Mouse (Mus musculus) T-helper 1 cell (primary cell): ENCODE results near the gene Atg5.
"Not testable (repeated sequence)": the region's sequence is repeated elsewhere in the genome, so short reads cannot be mapped to it uniquely, and the experiment has no call there.

Experiments
- in situ Hi-C: fragments of 300-600 bp; cut with MboI, MseI; formaldehyde crosslinking; loops from one replicate; pipeline ENCODE4 v1.15.1; 2025; ENCODE audit warnings: high pct_unique_total_duplicates

Gene Atg5

DNA sequence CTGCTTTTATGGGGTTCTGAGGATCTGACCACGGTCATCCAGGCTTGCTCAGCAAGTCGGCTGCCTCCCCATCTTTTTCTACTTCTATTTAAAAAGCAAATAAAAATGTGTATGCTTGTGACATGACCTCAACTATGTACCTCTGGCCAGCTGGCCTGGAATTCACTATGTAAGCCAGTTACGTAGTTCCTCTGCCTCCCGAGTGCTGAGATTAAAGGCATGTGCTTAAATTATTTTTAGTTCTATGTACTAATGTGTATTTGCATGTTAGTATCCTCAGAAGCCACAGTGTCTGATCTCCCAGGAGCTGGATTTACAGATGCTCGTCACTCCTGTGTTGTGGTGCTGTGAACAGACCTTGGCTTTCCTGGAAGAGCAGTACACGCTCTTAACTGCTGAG, 41.1 kb downstream of the Atg5 start:
- in situ Hi-C loops: no loop called here

DNA sequence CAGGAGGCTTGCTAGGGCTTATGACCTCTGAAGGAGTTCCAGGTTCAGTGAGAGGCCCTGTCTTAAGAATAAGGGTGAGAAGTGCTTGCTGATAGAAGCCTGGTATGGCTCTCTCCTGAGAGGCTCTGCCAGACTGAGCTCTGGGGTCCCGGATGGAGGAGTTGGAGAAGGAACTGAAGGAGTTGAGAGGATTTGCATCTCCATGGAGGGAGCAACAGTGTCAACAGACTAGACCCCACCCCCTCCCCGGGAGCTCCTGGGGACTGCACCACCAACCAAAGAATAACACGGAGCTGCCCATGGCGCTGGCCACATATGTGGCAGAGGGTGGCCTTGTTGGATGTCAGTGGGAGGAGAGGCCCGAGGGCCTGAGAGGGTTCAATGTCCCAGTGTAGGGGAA, 47.1 kb downstream of the Atg5 start:
- in situ Hi-C loops: no loop called here

DNA sequence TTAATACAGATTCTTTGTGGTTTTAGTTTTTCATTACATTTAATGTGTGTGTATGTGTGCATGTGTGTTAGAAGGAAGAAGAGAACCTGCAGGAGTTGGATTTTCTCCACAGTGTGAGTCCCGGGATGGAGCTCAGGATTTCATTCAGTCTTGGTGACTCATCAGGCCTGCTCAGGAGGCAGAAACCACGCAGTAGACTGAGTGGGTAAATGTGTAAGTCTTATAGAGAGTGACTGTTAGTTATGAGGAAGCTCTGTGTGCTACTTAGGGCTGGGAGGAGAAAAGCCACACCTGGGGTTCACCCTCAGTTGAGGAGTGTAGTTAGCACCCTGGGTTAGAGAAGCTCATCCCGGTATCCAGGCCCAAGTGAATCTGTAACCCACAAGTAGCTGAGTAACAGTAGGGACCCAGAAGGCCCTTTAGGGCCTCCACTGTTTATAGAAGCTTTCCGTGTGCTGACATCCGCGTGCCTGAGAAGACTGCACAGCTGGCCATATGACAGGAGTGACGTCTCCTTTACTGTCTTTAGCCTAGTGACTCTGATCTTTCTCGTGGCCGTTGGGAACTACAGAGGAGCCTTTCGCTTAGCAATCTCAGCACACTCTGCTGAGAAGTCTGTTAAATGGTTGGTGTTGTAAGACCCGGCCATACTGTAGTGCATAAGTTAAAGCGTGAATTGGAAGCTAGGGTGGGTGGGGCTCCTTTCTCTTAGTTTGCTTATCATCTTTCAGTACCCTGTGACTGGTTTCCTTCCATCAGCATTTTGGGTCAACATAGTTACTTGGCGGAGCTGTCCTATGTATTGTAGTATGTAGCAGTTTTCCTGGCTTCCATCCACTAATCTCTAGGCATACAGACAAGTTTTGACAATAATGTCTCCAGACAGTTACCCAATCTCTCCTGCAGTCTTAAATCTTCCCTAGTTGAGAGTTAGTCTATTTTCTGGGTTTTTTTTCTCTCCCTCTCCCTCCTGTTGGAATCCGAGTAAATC, 48.4 kb downstream of the Atg5 start:
- in situ Hi-C loops: no loop called here

DNA sequence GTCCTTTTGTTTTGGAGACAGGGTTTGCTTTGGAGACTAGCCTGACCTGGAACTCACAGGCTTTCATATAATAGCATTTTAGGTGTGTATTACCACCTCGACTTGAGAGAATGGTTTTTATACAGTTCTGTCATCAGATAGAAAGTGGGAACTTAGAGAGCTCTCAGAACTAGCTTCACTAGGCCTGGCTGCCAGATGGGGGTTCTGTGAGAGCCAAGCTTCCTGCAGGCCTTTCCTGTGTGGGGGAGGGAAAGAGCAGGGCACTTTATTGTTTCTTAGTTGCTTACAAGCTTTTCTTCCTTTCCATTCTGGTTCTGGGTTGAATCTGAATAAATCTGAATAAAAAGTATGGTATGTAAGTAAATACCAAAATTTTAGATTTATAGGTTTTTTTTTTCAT, 54.0 kb downstream of the Atg5 start:
- in situ Hi-C loops: loop anchor here (10.0 kb wide), 2 partner anchors 443 to 723 kb away; no protein-coding TSS in a partner anchor

DNA sequence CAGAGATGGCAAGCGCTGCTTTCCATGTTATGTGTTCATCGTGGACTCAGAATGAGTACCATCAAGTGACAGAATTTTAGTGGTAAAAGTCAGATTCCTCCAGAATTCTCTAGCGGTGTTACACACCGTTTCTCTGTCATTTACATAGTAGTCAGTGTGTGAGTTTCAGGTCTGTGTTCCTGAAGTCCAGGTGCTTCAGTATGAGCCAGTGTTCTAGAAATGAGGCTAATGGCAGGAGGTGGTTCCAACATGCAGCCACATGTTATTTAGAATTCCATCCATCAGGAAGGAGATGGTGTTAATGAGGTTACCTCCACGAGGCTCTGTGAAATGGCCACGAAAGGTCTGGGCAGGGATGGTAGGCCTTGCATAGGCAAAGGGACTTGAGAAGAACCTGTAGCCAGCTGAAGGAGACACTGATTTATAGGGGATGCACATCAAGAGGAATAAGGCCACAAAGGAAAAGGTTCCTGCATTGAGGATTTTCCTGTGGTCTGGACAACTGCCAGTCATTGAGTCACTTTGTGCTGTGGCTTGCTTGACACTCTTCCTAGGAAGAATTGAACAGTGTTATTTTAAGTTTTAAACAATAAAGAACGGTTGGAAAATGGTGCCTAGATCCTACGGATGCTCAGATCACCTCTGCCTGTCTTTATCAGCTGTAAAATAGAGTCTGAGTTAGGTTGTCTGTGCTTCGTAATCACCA, 55.1 kb downstream of the Atg5 start:
- in situ Hi-C loops: loop anchor here (10.0 kb wide), 2 partner anchors 442 to 722 kb away; no protein-coding TSS in a partner anchor

DNA sequence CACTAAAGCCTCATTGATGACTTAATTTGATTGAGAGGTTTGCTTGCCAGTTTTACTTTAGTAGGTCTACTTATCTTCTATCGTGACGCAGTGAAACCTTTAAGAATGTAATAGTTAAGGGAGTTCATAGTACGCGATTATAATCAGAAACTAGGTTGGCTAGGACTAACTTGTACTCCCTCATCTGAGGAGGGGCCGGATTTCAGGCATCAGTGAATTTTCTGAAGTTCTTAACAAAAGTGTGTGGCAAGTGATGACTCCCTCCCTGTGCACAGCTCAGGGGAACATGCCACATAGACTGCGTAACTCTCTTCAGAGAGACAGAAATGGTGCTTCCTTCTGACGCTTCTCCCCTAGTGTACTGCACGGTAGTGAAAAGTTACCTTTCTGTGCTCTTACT, 55.7 kb downstream of the Atg5 start:
- in situ Hi-C loops: loop anchor here (10.0 kb wide), 2 partner anchors 441 to 721 kb away; no protein-coding TSS in a partner anchor

DNA sequence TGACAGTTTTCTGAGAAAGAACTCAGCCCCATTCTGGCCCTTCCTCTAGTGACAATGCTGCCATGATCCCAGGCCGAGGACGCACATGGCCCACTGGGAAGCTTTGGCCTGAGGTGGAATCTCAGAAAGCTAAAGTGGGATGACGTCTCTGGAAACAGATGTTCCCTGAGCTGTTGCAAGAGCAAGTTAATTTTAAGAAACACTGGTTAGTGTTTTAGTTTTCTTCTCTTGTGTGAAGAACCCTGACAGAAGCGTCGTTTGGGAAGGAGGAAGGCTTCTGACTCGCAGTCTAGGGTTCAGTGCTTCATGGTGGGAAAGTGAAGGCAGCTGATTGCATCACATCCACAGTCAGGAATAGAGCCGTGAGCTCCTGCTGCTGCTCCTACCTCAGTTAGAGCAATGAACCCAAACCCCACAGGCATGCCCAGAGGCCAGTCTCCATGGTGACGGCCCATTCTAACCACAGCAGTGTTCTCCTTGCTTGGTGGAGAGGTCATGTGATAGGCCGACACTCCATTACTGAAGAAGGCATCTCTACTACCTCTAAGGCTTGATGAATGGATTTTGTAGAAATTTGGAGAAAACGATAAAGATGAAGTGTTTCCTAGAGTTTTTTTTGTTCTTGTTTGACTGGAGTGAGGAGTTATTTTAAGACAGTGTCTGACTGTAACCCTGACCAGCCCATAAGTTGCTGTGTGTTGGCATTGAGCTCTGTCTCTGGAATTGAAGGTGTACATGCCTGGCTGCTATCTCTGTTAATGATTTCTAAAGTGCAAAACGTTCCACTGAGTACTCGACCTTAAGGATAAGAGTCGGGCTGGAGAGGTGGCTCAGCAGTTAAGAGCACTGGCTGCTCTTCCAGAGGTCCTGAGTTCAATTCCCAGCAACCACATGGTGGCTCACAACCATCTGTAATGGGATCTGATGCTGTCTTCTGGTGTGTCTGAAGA, 57.7 kb downstream of the Atg5 start:
- in situ Hi-C loops: loop anchor here (10.0 kb wide), 2 partner anchors 439 to 719 kb away; no protein-coding TSS in a partner anchor

DNA sequence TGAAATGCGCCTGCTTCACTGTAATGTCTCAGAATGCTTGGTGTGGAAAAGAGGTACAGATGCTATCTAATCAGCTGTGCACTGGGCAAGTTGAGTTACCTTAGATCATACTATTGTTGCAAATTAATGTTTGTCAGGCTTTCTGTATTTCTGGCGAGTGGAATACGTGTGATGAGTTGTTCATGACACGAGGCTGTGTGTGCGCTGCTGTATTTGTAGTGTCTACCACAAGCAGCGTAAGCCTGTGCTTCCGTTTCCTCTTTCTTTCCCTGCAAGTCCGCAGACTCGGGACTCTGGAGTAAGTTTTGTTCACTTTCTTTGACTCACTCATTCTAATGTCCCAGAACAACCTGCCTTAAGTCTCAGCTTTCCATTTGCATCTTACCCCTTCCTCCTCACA, 58.9 kb downstream of the Atg5 start:
- in situ Hi-C loops: loop anchor here (10.0 kb wide), 2 partner anchors 438 to 718 kb away; no protein-coding TSS in a partner anchor

DNA sequence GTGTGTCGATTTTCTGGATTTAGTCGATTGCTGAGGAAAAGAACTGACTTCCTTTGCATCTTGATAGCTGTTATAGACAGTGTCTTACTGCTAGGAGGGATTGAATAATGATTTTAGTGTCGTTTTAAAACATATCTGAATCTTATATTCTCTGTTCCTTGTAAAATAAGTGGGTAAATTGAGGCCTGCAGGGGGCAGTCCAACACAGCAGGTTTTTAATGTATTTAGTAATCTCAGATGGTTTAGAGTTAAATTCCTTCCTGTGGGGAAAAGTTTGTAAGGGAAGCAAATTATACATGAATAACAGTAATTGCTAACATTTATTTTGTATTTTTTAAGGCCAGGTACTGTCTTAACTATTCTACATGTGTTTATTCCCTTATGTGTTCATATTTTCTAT, 60.2 kb downstream of the Atg5 start:
- in situ Hi-C loops: loop anchor here (10.0 kb wide), 2 partner anchors 436 to 716 kb away; no protein-coding TSS in a partner anchor

DNA sequence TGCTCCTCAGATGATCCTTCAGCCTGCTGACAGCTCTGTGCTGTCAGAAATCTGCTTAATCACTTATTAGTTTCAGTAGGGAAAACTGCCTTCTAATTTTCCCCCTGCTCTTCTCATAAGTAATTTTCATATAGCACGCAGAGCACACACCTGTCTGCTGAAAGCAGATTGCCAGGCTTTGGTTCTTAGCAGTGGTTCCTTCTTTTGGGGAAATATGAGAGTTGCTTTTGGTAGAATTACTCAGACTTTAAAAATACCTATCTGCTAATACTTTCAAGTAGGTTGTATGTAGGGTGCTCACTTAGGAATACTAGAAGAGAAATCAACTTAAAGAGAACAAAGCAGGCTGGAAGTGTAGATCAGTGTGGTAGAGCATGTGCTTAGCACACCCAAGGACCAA, 62.6 kb downstream of the Atg5 start:
- in situ Hi-C loops: no loop called here

DNA sequence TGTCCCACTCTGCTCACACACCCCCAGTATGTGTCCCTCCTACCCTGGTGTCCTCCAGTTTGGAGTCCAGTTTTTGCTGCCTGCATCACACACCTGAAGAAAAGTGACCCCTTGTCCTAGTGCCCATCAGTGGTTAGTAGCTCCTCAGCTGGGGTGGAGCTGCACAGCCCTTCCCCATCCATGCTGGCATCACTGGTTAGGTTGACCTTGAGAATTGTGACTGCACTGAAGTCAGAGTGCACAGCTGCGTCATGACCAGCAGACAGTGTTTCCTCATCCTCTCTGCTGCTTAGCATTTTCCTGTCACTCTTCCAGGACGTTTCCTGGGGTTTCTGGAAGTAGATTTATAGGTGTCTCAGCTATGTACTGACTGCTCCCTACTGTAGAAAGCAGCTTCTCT, 63.3 kb downstream of the Atg5 start:
- in situ Hi-C loops: no loop called here

DNA sequence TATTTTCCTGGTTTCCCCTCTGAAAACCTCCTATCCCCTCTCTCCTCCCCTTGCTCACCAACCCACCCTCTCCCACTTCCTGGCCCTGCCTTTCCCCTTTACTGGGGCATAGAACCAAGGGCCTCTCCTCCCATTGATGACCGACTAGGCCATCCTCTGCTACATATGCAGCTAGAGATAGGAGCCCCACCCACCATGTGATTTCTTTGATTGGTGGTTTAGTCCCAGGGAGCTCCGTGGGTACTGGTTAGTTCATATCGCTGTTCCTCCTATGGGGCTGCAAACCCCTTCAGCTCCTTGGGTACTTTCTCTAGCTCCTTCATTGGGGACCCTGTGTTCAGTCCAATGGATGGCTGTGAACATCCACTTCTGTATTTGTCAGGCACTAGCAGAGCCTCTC, 64.5 kb downstream of the Atg5 start:
- in situ Hi-C loops: not testable (repeated sequence)

DNA sequence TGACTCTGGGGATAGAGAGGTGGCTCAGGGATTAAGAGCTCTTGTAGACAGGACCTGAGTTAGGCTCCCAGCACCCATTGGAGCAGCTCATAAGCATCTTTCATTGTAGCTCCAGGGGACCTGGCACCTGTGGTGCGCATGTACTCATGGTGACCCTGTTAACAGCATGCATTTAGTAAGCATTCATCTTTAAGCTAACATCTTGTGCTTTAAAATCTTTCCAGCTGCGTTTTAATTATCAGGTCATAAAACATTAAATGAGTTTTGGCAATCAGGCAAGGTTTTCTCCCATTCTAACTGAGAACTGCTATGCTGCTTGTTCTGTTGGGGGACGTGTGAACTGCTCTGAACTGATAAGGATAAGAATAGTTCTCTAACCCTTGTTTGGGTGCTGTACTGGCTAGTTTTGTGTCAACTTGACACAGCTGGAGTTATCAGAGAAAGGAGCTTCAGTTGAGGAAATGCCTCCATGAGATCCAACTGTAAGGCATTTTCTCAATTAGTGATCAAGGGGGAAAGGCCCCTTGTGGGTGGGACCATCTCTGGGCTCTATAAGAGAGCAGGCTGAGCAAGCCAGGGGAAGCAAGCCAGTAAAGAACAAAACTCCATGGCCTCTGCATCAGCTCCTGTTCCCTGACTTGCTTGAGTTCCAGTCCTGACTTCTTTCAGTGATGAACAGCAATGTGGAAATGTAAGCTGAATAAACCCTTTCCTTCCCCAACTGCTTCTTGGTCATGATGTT, 68.7 kb downstream of the Atg5 start:
- in situ Hi-C loops: loop anchor here (5.0 kb wide), 1 partner anchor 175 kb away; no protein-coding TSS in a partner anchor

DNA sequence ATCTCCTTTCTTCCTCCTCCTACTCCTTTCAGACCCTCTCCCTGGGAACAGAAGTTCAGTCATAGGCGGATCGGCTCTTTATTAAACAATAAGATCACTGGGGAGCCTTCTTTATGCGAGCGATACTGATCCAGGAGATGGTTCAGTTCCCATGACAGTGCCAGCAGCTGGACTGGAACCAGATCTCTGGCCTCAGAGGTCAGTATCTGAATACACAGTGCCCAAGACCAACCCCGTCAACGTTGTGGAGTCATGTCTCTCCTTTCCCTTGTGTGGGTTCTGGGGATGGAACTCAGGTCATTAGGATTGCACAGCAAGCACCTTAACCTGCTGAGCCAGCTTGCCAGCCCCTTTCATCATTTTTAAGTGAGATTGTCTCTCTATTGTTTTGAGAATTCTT, 70.4 kb downstream of the Atg5 start:
- in situ Hi-C loops: loop anchor here (5.0 kb wide), 1 partner anchor 174 kb away; no protein-coding TSS in a partner anchor

DNA sequence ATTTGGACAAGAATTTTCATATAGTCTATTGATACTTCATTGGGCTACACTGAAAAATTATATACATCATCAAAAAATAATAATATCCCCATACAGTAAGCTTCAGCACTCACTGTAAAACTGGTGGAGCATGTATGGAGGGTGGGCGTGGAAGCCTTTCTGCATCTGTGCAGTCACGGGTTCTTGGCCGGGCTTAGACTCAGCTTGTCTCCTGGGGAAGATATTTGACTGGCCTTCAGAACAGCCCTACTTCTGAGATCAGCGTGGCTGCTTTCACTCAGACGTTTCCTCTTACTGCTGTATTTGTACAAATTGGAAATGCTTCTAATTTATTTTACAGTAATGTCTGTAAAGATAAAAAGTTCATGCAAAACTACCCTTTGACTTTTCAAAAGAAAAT, 71.2 kb downstream of the Atg5 start:
- in situ Hi-C loops: loop anchor here (5.0 kb wide), 1 partner anchor 173 kb away; no protein-coding TSS in a partner anchor

DNA sequence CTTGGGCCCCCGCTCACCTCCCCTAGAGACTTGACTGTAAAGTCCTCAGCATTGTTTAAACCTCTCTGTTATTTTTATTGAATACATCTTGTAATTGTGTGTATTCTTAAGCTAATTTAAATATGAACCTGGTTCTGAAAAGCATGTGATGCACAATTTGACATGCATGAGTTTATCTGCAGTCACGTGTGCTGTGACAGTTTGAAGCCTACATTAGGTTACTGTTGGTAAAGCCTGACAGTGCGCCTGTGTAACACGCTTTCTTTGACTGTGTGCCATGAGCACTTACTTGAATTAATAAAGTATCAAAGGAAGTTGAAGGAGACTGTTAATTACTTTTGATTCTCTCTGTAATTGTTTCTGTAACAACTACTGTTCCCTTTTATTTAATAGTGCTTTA, 72.8 kb downstream of the Atg5 start:
- in situ Hi-C loops: no loop called here

DNA sequence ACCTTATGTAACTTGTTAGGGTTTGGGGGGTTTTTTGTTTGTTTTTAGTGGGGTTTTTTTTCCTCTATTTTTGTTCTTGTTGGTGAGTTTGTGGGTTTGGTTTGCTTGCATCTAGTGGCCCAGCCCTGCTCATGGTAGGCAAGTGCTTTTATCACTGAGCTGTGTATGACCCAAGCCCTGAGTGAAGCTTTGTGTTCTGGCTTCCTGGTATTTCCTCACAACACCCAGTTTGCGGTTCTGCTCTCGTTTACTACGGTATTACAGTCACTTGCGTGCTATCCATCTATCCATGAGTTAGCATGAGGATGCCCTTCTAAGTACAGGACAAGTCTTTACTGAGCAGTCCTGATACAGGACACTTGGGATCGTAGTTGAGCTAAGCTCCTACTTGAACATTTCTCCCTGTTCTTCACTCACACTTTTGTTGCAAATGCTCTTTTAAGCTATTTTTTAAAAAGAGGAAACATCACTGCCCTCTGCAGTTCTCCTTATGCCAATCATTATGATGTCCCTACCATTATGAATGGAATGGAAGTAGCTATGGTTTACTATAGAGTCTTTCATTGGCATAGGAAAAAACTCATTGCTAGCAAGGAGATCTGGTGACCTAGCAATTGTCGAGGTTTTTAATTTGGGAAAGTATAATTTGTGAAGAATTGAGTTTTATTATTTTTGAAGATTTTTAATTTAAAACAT, 73.8 kb downstream of the Atg5 start:
- in situ Hi-C loops: no loop called here

DNA sequence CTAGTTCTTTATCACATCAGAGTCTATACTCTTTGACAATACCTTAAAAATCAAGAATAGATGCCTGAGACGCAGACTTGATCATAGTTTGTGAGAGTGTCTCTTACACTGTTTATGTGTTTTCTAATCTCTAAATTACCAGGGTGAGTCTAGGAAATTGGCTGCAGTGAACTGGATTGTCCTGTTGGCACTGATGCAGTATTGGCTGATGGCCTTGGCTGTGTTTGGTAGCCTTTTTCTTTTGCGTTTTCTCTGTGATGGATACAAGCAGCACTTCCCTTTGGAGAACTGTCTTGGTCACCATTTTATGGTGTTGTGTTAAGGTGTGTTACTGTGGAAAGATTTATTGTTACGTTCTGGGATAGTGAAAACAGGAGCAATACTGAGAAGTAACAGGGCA, 75.2 kb downstream of the Atg5 start:
- in situ Hi-C loops: no loop called here

DNA sequence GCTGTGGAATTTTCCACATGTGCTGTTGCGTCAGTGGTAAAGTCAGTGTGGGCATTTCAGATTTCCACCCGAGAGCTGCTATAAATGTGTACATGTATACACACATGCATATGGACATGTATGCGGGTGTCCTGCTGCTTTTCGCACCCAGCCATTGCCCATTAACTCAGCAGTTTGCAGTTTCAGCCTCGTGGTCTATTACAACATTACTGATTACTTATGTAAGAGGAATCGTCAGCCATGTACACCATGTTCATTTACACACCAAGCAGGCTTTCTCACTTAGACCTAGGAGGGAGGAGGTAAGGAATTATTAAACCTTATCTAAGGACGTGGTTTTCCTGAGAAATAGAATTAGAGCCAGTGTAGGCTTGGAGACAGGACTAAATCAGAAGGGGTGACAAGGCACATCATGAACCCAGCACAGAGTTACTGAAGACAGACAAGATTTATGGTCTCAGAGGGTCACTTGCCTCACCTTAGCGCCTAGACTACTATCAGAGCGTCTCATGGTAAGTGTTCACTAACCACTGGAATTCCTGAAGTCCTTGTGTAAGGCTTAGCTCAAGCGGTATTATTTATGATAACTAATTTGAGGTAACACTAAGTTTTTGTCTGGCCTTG, 79.5 kb downstream of the Atg5 start:
- in situ Hi-C loops: no loop called here
